Mouse (Mus musculus) forebrain, embryonic 14.5 days (tissue): Measurements from ENCODE around the gene Taar7f. TPM values are rescaled to one million over a fixed set of nuclear protein-coding genes. Genes with fewer than 3 reads are reported as not detected.

Source experiments
- ATAC-seq: fragments of 200-750 bp; cut with Nextera tagmentation; 2 replicates; pipeline ENCODE4 v1.8.0; 2017; ENCODE audit warnings: mild to moderate bottlenecking, moderate library complexity
- DNase-seq: peaks from one replicate; pipeline ENCODE4 v3.0.0-alpha.2; 2015; ENCODE audit warnings: low spot score
- H3K27ac ChIP-seq: fragments of 300-500 bp; sonication (generic); 2 replicates; pipeline ENCODE4 v1.5.1; 2014; ENCODE audit warnings: low read depth, mild to moderate bottlenecking, control low read depth, low read length, moderate library complexity
- H3K27me3 ChIP-seq: fragments of 300-500 bp; sonication (generic); replicated peaks from 2 replicates; pipeline ENCODE4 v1.6.1; 2014; ENCODE audit warnings: low read length, control low read depth, mixed read lengths; ENCODE audit not compliant: control insufficient read depth, insufficient read depth
- H3K36me3 ChIP-seq: fragments of 300-500 bp; sonication (generic); 2 replicates; pipeline ENCODE4 v1.6.1; 2014; ENCODE audit warnings: low read length, control low read depth; ENCODE audit not compliant: control insufficient read depth, insufficient read depth
- H3K4me1 ChIP-seq: fragments of 300-500 bp; sonication (generic); 2 replicates; pipeline ENCODE4 v1.6.1; 2014; ENCODE audit warnings: antibody characterized with exemption, low read length, control low read depth; ENCODE audit not compliant: control insufficient read depth, insufficient read depth
- H3K4me2 ChIP-seq: fragments of 300-500 bp; sonication (generic); 2 replicates; pipeline ENCODE4 v1.6.1; 2014; ENCODE audit warnings: mild to moderate bottlenecking, control low read depth, low read length
- H3K4me3 ChIP-seq: fragments of 300-500 bp; sonication (generic); 2 replicates; pipeline ENCODE4 v1.5.1; 2014; ENCODE audit warnings: low read depth, low read length, control low read depth
- H3K9ac ChIP-seq: fragments of 300-500 bp; sonication (generic); 2 replicates; pipeline ENCODE4 v1.6.1; 2014; ENCODE audit warnings: mild to moderate bottlenecking, low read length, control low read depth, moderate library complexity
- H3K9me3 ChIP-seq: fragments of 300-500 bp; sonication (generic); replicated peaks from 2 replicates; pipeline ENCODE4 v1.6.1; 2016; ENCODE audit warnings: low read length, control low read depth, mixed read lengths; ENCODE audit not compliant: control insufficient read depth
- WGBS: fragments of 180-500 bp; shearing (Covaris S2); extraction: QIAGEN DNeasy Blood & Tissue Kit; methylation state at CpG from one replicate; pipeline ENCODE4 v1.1.7; 2014; 5-methylcytosine and 5-hydroxymethylcytosine counted together
- polyA plus RNA-seq: library from polyadenylated mRNA; unstranded; fragments of >200 nt; fragmentation: Nextera tagmentation; extraction: Ambion mirVana; gene quantifications from 2 replicates; pipeline ENCODE4 v1.2.1, GENCODE M21; 2014

Gene Taar7f
- not detected in 2 replicates for polyA plus RNA-seq

GRCm38 (mm10) chr10:24049210-24049609, at the start of gene Taar7f:
TSS of gene Taar7f (plus strand) at chr10:24049510.
- Histone ChIP-seq H3K9ac (no peak within 1 kb of the TSS), H3K4me1 (no peaks in the 10 kb centered on the region), H3K9me3 (no peaks in the 10 kb centered on the region), H3K36me3 (no peaks in the 10 kb centered on the region), H3K4me2 (no peak within 1 kb of the TSS), H3K27me3 (no peaks in the 10 kb centered on the region), H3K4me3 (no peak within 1 kb of the TSS), H3K27ac (no peak within 1 kb of the TSS)
- DNase-seq (no peak), ATAC-seq (no peak)

- no peaks in the 10 kb centered on the region for H3K4me1 ChIP-seq
- no peak within 1 kb of the TSS for H3K27ac ChIP-seq
- H3K9ac ChIP-seq = no peak within 1 kb of the TSS
- no peak for ATAC-seq
- WGBS = 95% methylated on average over 1 of the region's 1 CpGs
- no peak for DNase-seq
- H3K4me3 ChIP-seq = no peak within 1 kb of the TSS
- no peaks in the 10 kb centered on the region for H3K36me3 ChIP-seq
- H3K4me2 ChIP-seq = no peak within 1 kb of the TSS
- H3K9me3 ChIP-seq = no peaks in the 10 kb centered on the region
- H3K27me3 ChIP-seq = no peaks in the 10 kb centered on the region
These were observed 49.7 kb upstream of the Taar7f start, which contains the start of gene Taar7b for GRCm38 (mm10) chr10:23999639-24000038. TSS of gene Taar7b (plus strand) at chr10:23999939.

- Histone ChIP-seq H3K4me1 (no peaks in the 10 kb centered on the region), H3K9ac (no peak overlapping the region), H3K27me3 (no peaks in the 10 kb centered on the region), H3K4me2 (no peak overlapping the region), H3K4me3 (no peak overlapping the region), H3K27ac (no peak overlapping the region), H3K9me3 (no peaks in the 10 kb centered on the region), H3K36me3 (no peaks in the 10 kb centered on the region)
- 90% methylated on average over 1 of the region's 1 CpGs for WGBS
- DNase-seq (no peak), ATAC-seq (no peak)
These were observed 42.9 kb upstream of the Taar7f start for GRCm38 (mm10) chr10:24006442-24006841.

- Histone ChIP-seq H3K4me2 (no peak overlapping the region), H3K36me3 (no peaks in the 10 kb centered on the region), H3K4me3 (no peak overlapping the region), H3K27me3 (no peaks in the 10 kb centered on the region), H3K9ac (no peak overlapping the region), H3K4me1 (no peaks in the 10 kb centered on the region), H3K27ac (no peak overlapping the region), H3K9me3 (no peaks in the 10 kb centered on the region)
- DNase-seq (no peak), ATAC-seq (no peak)
- whole genome bisulfite sequencing = 49% methylated on average over 2 of the region's 2 CpGs
These were observed 42.3 kb upstream of the Taar7f start for GRCm38 (mm10) chr10:24007034-24007433.

- Histone ChIP-seq H3K4me1 (no peaks in the 10 kb centered on the region), H3K27ac (no peak overlapping the region), H3K9ac (no peak overlapping the region), H3K9me3 (no peaks in the 10 kb centered on the region), H3K27me3 (no peaks in the 10 kb centered on the region), H3K4me3 (no peak overlapping the region), H3K36me3 (no peaks in the 10 kb centered on the region), H3K4me2 (no peak overlapping the region)
- ATAC-seq (no peak), DNase-seq (no peak)
- 94% methylated on average over 1 of the region's 1 CpGs for WGBS
These were observed 41.2 kb upstream of the Taar7f start for GRCm38 (mm10) chr10:24008143-24008542.

- no peaks in the 10 kb centered on the region for H3K4me1 ChIP-seq
- no peak within 1 kb of the TSS for H3K27ac ChIP-seq
- H3K27me3 ChIP-seq = no peaks in the 10 kb centered on the region
- H3K36me3 ChIP-seq = no peaks in the 10 kb centered on the region
- H3K4me2 ChIP-seq = no peak within 1 kb of the TSS
- H3K9me3 ChIP-seq = no peaks in the 10 kb centered on the region
- H3K9ac ChIP-seq = no peak within 1 kb of the TSS
- ATAC-seq (no peak), DNase-seq (no peak)
- no peak within 1 kb of the TSS for H3K4me3 ChIP-seq
These were observed 22.4 kb upstream of the Taar7f start, which contains the start of gene Taar7d for GRCm38 (mm10) chr10:24026922-24027321. TSS of gene Taar7d (plus strand) at chr10:24027222.

GRCm38 (mm10) chr10:24031347-24031746, 18.0 kb upstream of the Taar7f start:
- Histone ChIP-seq H3K36me3 (no peaks in the 10 kb centered on the region), H3K9ac (no peak overlapping the region), H3K27ac (no peak overlapping the region), H3K4me2 (no peak overlapping the region), H3K4me1 (no peaks in the 10 kb centered on the region), H3K4me3 (no peak overlapping the region), H3K27me3 (no peaks in the 10 kb centered on the region), H3K9me3 (no peaks in the 10 kb centered on the region)
- DNase-seq (no peak), ATAC-seq (no peak)

- ATAC-seq (no peak), DNase-seq (no peak)
- Histone ChIP-seq H3K36me3 (no peaks in the 10 kb centered on the region), H3K27ac (no peak within 1 kb of the TSS), H3K4me2 (no peak within 1 kb of the TSS), H3K4me1 (no peaks in the 10 kb centered on the region), H3K9ac (no peak within 1 kb of the TSS), H3K27me3 (no peaks in the 10 kb centered on the region), H3K9me3 (no peaks in the 10 kb centered on the region), H3K4me3 (no peak within 1 kb of the TSS)
- WGBS = 86% methylated on average over 2 of the region's 2 CpGs
These were observed 12.0 kb upstream of the Taar7f start, which contains the start of gene Taar7e for GRCm38 (mm10) chr10:24037314-24037713. TSS of gene Taar7e (plus strand) at chr10:24037614.

- H3K36me3 ChIP-seq = no peaks in the 10 kb centered on the region
- H3K4me2 ChIP-seq = no peak overlapping the region
- no peak overlapping the region for H3K27ac ChIP-seq
- no peak overlapping the region for H3K9ac ChIP-seq
- DNase-seq (no peak), ATAC-seq (no peak)
- H3K4me3 ChIP-seq = no peak overlapping the region
- 63% methylated on average over 2 of the region's 2 CpGs for WGBS
- no peaks in the 10 kb centered on the region for H3K9me3 ChIP-seq
- H3K4me1 ChIP-seq = no peaks in the 10 kb centered on the region
- H3K27me3 ChIP-seq = no peaks in the 10 kb centered on the region
These were observed 9.0 kb upstream of the Taar7f start for GRCm38 (mm10) chr10:24040120-24040869.
